Mouse (Mus musculus): ENCODE data around the gene Wars. TPM values are rescaled to one million over a fixed set of nuclear protein-coding genes. Genes with fewer than 3 reads are reported as not detected.

Gene Wars
- polyA plus RNA-seq, 1 experiment from 2014 or later: 128 TPM

GRCm38 (mm10) chr12:108827641-108828040 lies 66.3 kb downstream of the Wars start:
- Histone ChIP-seq H3K9me3 (ENCODE audit: control insufficient read depth, low read length) (no peaks in the 10 kb centered on the region), H3K36me3 (ENCODE audit: control insufficient read depth, insufficient read depth, low read length) (no peaks in the 10 kb centered on the region), H3K27me3 (ENCODE audit: control insufficient read depth, insufficient read depth, low read length) (no peaks in the 10 kb centered on the region), H3K4me3 (ENCODE audit: low read depth, low read length) (no peak overlapping the region), H3K27ac (ENCODE audit: low read depth, low read length) (no peak overlapping the region), H3K4me1 (ENCODE audit: control insufficient read depth, insufficient read depth, low read length) (no peaks in the 10 kb centered on the region), H3K9ac (ENCODE audit: low read length) (no peak overlapping the region), H3K4me2 (no peak overlapping the region)
- DNase-seq (ENCODE audit: low spot score, missing footprints) (no peak), ATAC-seq (ENCODE audit: low FRiP score) (no peak)
- WGBS: 93% methylated on average over 6 of the region's 6 CpGs

GRCm38 (mm10) chr12:108826958-108827535 lies 66.9 kb downstream of the Wars start:
- H3K9ac ChIP-seq (ENCODE audit: low read length): no peak overlapping the region
- H3K27me3 ChIP-seq (ENCODE audit: control insufficient read depth, insufficient read depth, low read length): no peaks in the 10 kb centered on the region
- H3K4me2 ChIP-seq: no peak overlapping the region
- no peaks in the 10 kb centered on the region for H3K36me3 ChIP-seq (ENCODE audit: control insufficient read depth, insufficient read depth, low read length)
- H3K4me3 ChIP-seq (ENCODE audit: low read depth, low read length): no peak overlapping the region
- 97% methylated on average over 28 of the region's 28 CpGs for WGBS
- no peaks in the 10 kb centered on the region for H3K4me1 ChIP-seq (ENCODE audit: control insufficient read depth, insufficient read depth, low read length)
- no peak for DNase-seq (ENCODE audit: low spot score, missing footprints)
- H3K9me3 ChIP-seq (ENCODE audit: control insufficient read depth, low read length): no peaks in the 10 kb centered on the region
- no peak overlapping the region for H3K27ac ChIP-seq (ENCODE audit: low read depth, low read length)
- no peak for ATAC-seq (ENCODE audit: low FRiP score)

GRCm38 (mm10) chr12:108826282-108826957 lies 67.6 kb downstream of the Wars start:
- no peak overlapping the region for H3K4me3 ChIP-seq (ENCODE audit: low read depth, low read length)
- DNase-seq (ENCODE audit: low spot score, missing footprints): no peak
- no peaks in the 10 kb centered on the region for H3K4me1 ChIP-seq (ENCODE audit: control insufficient read depth, insufficient read depth, low read length)
- H3K27me3 ChIP-seq (ENCODE audit: control insufficient read depth, insufficient read depth, low read length): no peaks in the 10 kb centered on the region
- no peaks in the 10 kb centered on the region for H3K9me3 ChIP-seq (ENCODE audit: control insufficient read depth, low read length)
- no peak overlapping the region for H3K27ac ChIP-seq (ENCODE audit: low read depth, low read length)
- no peak overlapping the region for H3K4me2 ChIP-seq
- no peak for ATAC-seq (ENCODE audit: low FRiP score)
- no peak overlapping the region for H3K9ac ChIP-seq (ENCODE audit: low read length)
- WGBS: 94% methylated on average over 19 of the region's 19 CpGs
- H3K36me3 ChIP-seq (ENCODE audit: control insufficient read depth, insufficient read depth, low read length): no peaks in the 10 kb centered on the region

GRCm38 (mm10) chr12:108825561-108826224 lies 68.3 kb downstream of the Wars start:
- H3K27me3 ChIP-seq (ENCODE audit: control insufficient read depth, insufficient read depth, low read length): no peaks in the 10 kb centered on the region
- no peaks in the 10 kb centered on the region for H3K36me3 ChIP-seq (ENCODE audit: control insufficient read depth, insufficient read depth, low read length)
- no peak overlapping the region for H3K9ac ChIP-seq (ENCODE audit: low read length)
- no peak for DNase-seq (ENCODE audit: low spot score, missing footprints)
- H3K4me3 ChIP-seq (ENCODE audit: low read depth, low read length): no peak overlapping the region
- no peak overlapping the region for H3K4me2 ChIP-seq
- 94% methylated on average over 13 of the region's 13 CpGs for WGBS
- no peak overlapping the region for H3K27ac ChIP-seq (ENCODE audit: low read depth, low read length)
- H3K4me1 ChIP-seq (ENCODE audit: control insufficient read depth, insufficient read depth, low read length): no peaks in the 10 kb centered on the region
- ATAC-seq (ENCODE audit: low FRiP score): no peak
- no peaks in the 10 kb centered on the region for H3K9me3 ChIP-seq (ENCODE audit: control insufficient read depth, low read length)

- Histone ChIP-seq H3K9me3 (ENCODE audit: control insufficient read depth, low read length) (no peaks in the 10 kb centered on the region), H3K4me1 (ENCODE audit: control insufficient read depth, insufficient read depth, low read length) (no peaks in the 10 kb centered on the region), H3K9ac (ENCODE audit: low read length) (no peak overlapping the region), H3K27ac (ENCODE audit: low read depth, low read length) (no peak overlapping the region), H3K4me3 (ENCODE audit: low read depth, low read length) (no peak overlapping the region), H3K36me3 (ENCODE audit: control insufficient read depth, insufficient read depth, low read length) (no peaks in the 10 kb centered on the region), H3K4me2 (no peak overlapping the region), H3K27me3 (ENCODE audit: control insufficient read depth, insufficient read depth, low read length) (no peaks in the 10 kb centered on the region)
- WGBS: 91% methylated on average over 15 of the region's 15 CpGs
- no peak for ATAC-seq (ENCODE audit: low FRiP score)
- peak; percentile 39 for DNase-seq (ENCODE audit: low spot score, missing footprints)
Measured at GRCm38 (mm10) chr12:108824225-108824874, 69.6 kb downstream of the Wars start.

- Histone ChIP-seq H3K9ac (ENCODE audit: low read length) (no peak overlapping the region), H3K4me1 (ENCODE audit: control insufficient read depth, insufficient read depth, low read length) (no peaks in the 10 kb centered on the region), H3K36me3 (ENCODE audit: control insufficient read depth, insufficient read depth, low read length) (no peaks in the 10 kb centered on the region), H3K9me3 (ENCODE audit: control insufficient read depth, low read length) (no peaks in the 10 kb centered on the region), H3K27ac (ENCODE audit: low read depth, low read length) (no peak overlapping the region), H3K27me3 (ENCODE audit: control insufficient read depth, insufficient read depth, low read length) (no peaks in the 10 kb centered on the region), H3K4me3 (ENCODE audit: low read depth, low read length) (no peak overlapping the region), H3K4me2 (no peak overlapping the region)
- WGBS: 82% methylated on average over 8 of the region's 8 CpGs
- DNase-seq (ENCODE audit: low spot score, missing footprints): no peak
- no peak for ATAC-seq (ENCODE audit: low FRiP score)
Measured at GRCm38 (mm10) chr12:108823036-108823435, 70.9 kb downstream of the Wars start.

GRCm38 (mm10) chr12:108820461-108820860 lies 73.5 kb downstream of the Wars start:
- Histone ChIP-seq H3K4me3 (ENCODE audit: low read depth, low read length) (no peak overlapping the region), H3K27ac (ENCODE audit: low read depth, low read length) (no peak overlapping the region), H3K36me3 (ENCODE audit: control insufficient read depth, insufficient read depth, low read length) (peaks cover 4% of the 10 kb centered on the region; the same call in 1 of the 2 replicates), H3K27me3 (ENCODE audit: control insufficient read depth, insufficient read depth, low read length) (no peaks in the 10 kb centered on the region), H3K9ac (ENCODE audit: low read length) (no peak overlapping the region), H3K4me2 (no peak overlapping the region), H3K9me3 (ENCODE audit: control insufficient read depth, low read length) (no peaks in the 10 kb centered on the region), H3K4me1 (ENCODE audit: control insufficient read depth, insufficient read depth, low read length) (no peaks in the 10 kb centered on the region)
- 84% methylated on average over 4 of the region's 4 CpGs for WGBS
- DNase-seq (ENCODE audit: low spot score, missing footprints): no peak
- ATAC-seq (ENCODE audit: low FRiP score): no peak

- 86% methylated on average over 11 of the region's 11 CpGs for WGBS
- Histone ChIP-seq H3K4me3 (ENCODE audit: low read depth, low read length) (no peak overlapping the region), H3K4me1 (ENCODE audit: control insufficient read depth, insufficient read depth, low read length) (no peaks in the 10 kb centered on the region), H3K4me2 (no peak overlapping the region), H3K27ac (ENCODE audit: low read depth, low read length) (no peak overlapping the region), H3K27me3 (ENCODE audit: control insufficient read depth, insufficient read depth, low read length) (no peaks in the 10 kb centered on the region), H3K9ac (ENCODE audit: low read length) (no peak overlapping the region), H3K36me3 (ENCODE audit: control insufficient read depth, insufficient read depth, low read length) (peaks cover 9% of the 10 kb centered on the region; the same call in 1 of the 2 replicates), H3K9me3 (ENCODE audit: control insufficient read depth, low read length) (no peaks in the 10 kb centered on the region)
- DNase-seq (ENCODE audit: low spot score, missing footprints): no peak
- ATAC-seq (ENCODE audit: low FRiP score): no peak
Measured at GRCm38 (mm10) chr12:108816569-108816968, 77.4 kb downstream of the Wars start.

GRCm38 (mm10) chr12:108814470-108814869 lies 79.5 kb downstream of the Wars start:
- H3K4me1 ChIP-seq (ENCODE audit: control insufficient read depth, insufficient read depth, low read length): no peaks in the 10 kb centered on the region
- 93% methylated on average over 6 of the region's 6 CpGs for WGBS
- no peaks in the 10 kb centered on the region for H3K9me3 ChIP-seq (ENCODE audit: control insufficient read depth, low read length)
- H3K4me3 ChIP-seq (ENCODE audit: low read depth, low read length): no peak overlapping the region
- no peaks in the 10 kb centered on the region for H3K27me3 ChIP-seq (ENCODE audit: control insufficient read depth, insufficient read depth, low read length)
- H3K27ac ChIP-seq (ENCODE audit: low read depth, low read length): no peak overlapping the region
- H3K9ac ChIP-seq (ENCODE audit: low read length): no peak overlapping the region
- ATAC-seq (ENCODE audit: low FRiP score) (no peak), DNase-seq (ENCODE audit: low spot score, missing footprints) (no peak)
- H3K36me3 ChIP-seq (ENCODE audit: control insufficient read depth, insufficient read depth, low read length): peaks cover 11% of the 10 kb centered on the region; the same call in 1 of the 2 replicates
- no peak overlapping the region for H3K4me2 ChIP-seq

All from midbrain, embryonic 11.5 days (tissue).